Comparison of ENCODE assay signal across 8 mouse cellular contexts in the genomic region with DNA sequence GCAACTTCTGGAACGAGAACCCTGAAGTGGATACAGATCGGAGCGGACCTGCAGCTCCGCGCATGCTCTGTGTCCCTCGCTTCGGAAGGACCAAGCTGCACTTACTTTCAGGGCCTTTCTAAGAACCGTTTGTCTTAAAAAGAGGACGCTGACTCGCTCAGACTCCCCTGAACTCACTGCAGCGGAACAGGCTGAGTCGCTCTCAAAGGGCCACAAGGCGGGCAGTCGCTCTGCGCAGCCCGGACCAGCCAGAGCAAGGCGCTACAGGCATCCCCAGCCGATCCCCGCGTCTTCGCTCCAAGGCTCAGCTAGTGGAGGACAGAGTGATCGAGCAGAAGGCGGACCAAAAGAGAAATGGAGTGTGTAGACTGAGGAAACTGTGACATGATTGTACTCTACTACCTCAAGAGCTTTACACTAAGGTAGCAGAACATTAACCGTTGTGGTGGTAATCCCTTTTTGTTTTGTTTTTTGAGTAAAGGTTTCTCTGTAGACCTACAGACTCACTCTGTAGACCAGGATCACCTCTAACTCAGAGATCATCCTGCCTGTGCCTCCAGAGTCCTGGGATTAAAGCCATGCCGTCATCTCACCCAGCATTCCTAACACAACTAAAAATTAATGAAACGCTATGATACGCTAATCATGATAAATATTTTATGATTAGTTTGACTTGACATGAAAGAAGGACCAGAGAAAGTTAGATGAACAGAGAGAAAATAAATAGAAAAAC. TPM values are rescaled to one million over a fixed set of nuclear protein-coding genes. Genes with fewer than 3 reads are reported as not detected.
A peak's percentile ranks its signal among the peaks of the same experiment; 100 is the strongest.
DNase-seq lines count a peak whose midpoint lies in the region; ATAC-seq and TF ChIP-seq lines count a peak whose summit lies in the region.

Fan1 (minus strand) TSS at position 266 of the 733 bp plus-strand sequence.

- H3K9ac ChIP-seq in forebrain, embryonic 15.5 days (replicated peaks) = peak within 1 kb of the TSS; percentile 72
- peak within 1 kb of the TSS; percentile 67 for H3K9ac ChIP-seq in neural tube, embryonic 14.5 days (replicated peaks; ENCODE audit: low read depth, low read length)

- H3K4me2 ChIP-seq in forebrain, embryonic 15.5 days (replicated peaks) = peak within 1 kb of the TSS; percentile 48
- H3K4me2 ChIP-seq in neural tube, embryonic 14.5 days (ENCODE audit: low read depth, low read length) = peak within 1 kb of the TSS; percentile 64

- 5% methylated on average over 27 of the region's 27 CpGs for WGBS in forebrain, embryonic 15.5 days
- 4% methylated on average over 27 of the region's 27 CpGs for WGBS in neural tube, embryonic 14.5 days

- H3K4me3 ChIP-seq in G1E (ENCODE audit: low read depth, low read length) = peak within 1 kb of the TSS; percentile 76
- peak within 1 kb of the TSS; percentile 63 for H3K4me3 ChIP-seq in forebrain, embryonic 15.5 days
- peak within 1 kb of the TSS; percentile 72 for H3K4me3 ChIP-seq in neural tube, embryonic 14.5 days (ENCODE audit: low read depth, low read length)
- peak within 1 kb of the TSS; percentile 97 for H3K4me3 ChIP-seq in testis, adult 2 months (ENCODE audit: control insufficient read depth, low read depth, low read length)

- H3K27ac ChIP-seq in forebrain, embryonic 15.5 days (replicated peaks) = peak within 1 kb of the TSS; percentile 93
- H3K27ac ChIP-seq in neural tube, embryonic 14.5 days (ENCODE audit: low read depth, low read length) = peak within 1 kb of the TSS; percentile 89
- H3K27ac ChIP-seq in testis, adult 2 months (ENCODE audit: control insufficient read depth, insufficient read depth, low read depth, low read length) = peak within 1 kb of the TSS; percentile 91

- DNase-seq in G1E (ENCODE audit: low spot score) = peak; percentile 77
- DNase-seq in cerebellum, adult 11-12 months = peak; percentile 82
- DNase-seq in heart, postnatal 25 days (ENCODE audit: low spot score) = peak; percentile 63
- peak; percentile 85 to 92 for DNase-seq in layer of hippocampus, adult 18-20 months (ENCODE audit: low spot score in 2 of 2)
- DNase-seq in lung, adult 18-20 months = peak; percentile 88 to 89

- H3K4me1 ChIP-seq in G1E (ENCODE audit: insufficient read depth, low read depth, low read length) = peaks cover 18% of the 10 kb centered on the region
- peaks cover 8% of the 10 kb centered on the region for H3K4me1 ChIP-seq in forebrain, embryonic 15.5 days
- peaks cover 4% of the 10 kb centered on the region; the same call in 1 of the 2 replicates for H3K4me1 ChIP-seq in neural tube, embryonic 14.5 days (ENCODE audit: control insufficient read depth, insufficient read depth, low read length)
- H3K4me1 ChIP-seq in testis, adult 2 months (ENCODE audit: control insufficient read depth, insufficient read depth, low read length) = peaks cover 2% of the 10 kb centered on the region

- intact Hi-C loops in heart, postnatal 25 days (cut with DNase I) = loop anchor here (2.0 to 5.0 kb wide), 3 partner anchors 19 to 87 kb away; partner anchors contain the start of genes Mcee, Mphosph10 and Mtmr10

- no peaks in the 10 kb centered on the region for H3K27me3 ChIP-seq in G1E (ENCODE audit: insufficient read depth, low read length)
- no peaks in the 10 kb centered on the region for H3K27me3 ChIP-seq in forebrain, embryonic 15.5 days
- H3K27me3 ChIP-seq in neural tube, embryonic 14.5 days (ENCODE audit: control insufficient read depth, insufficient read depth, low read length) = no peaks in the 10 kb centered on the region
- no peaks in the 10 kb centered on the region for H3K27me3 ChIP-seq in testis, adult 2 months (ENCODE audit: control insufficient read depth, insufficient read depth, low read length)

- peak; percentile 71 for TF ChIP-seq POLR2A in testis, adult 2 months (IDR thresholded peaks at IDR 0.05; ENCODE audit: control insufficient read depth, low read depth, low read length)

- H3K36me3 ChIP-seq in G1E (replicated peaks) = peaks cover 74% of the 10 kb centered on the region
- H3K36me3 ChIP-seq in forebrain, embryonic 15.5 days = peaks cover 27% of the 10 kb centered on the region
- peaks cover 22% of the 10 kb centered on the region for H3K36me3 ChIP-seq in neural tube, embryonic 14.5 days (ENCODE audit: control insufficient read depth, insufficient read depth, low read length)
- H3K36me3 ChIP-seq in testis, adult 2 months (ENCODE audit: control insufficient read depth, insufficient read depth, low read length) = peaks cover 1% of the 10 kb centered on the region; the same call in 1 of the 2 replicates

- no peak for TF ChIP-seq CTCF in G1E (IDR thresholded peaks at IDR 0.05; ENCODE audit: low read depth, low read length)
- TF ChIP-seq CTCF in testis, adult 2 months (IDR thresholded peaks at IDR 0.05; ENCODE audit: control insufficient read depth, insufficient read depth, insufficient replicate concordance, low read depth, low read length) = no peak

- peak; percentile 96 for ATAC-seq in G1E (ENCODE audit: extremely low read depth, insufficient number of reproducible peaks, low FRiP score, poor library complexity, severe bottlenecking)
- ATAC-seq in forebrain, embryonic 15.5 days (replicated peaks) = peak; percentile 98
- peak; percentile 98 for ATAC-seq in neural tube, embryonic 14.5 days (ENCODE audit: low read depth)

- no peaks in the 10 kb centered on the region for H3K9me3 ChIP-seq in G1E (replicated peaks)
- H3K9me3 ChIP-seq in forebrain, embryonic 15.5 days = no peaks in the 10 kb centered on the region
- H3K9me3 ChIP-seq in neural tube, embryonic 14.5 days (ENCODE audit: control insufficient read depth, low read length) = no peaks in the 10 kb centered on the region

RNA-seq across cellular contexts. Expression of gene Fan1, which starts in this region (rescaled TPM):
- total RNA-seq in G1E (2014; fragmentation: Nextera tagmentation) = 6.2 and 8.1 TPM in 2 replicates
- total RNA-seq in G1E (2017) = 7.1 and 9.0 TPM in 2 replicates
- 1.5 and 1.8 TPM in 2 replicates for polyA plus RNA-seq in G1E (2012)
- 7.5 and 8.5 TPM in 2 replicates for polyA plus RNA-seq in forebrain, embryonic 15.5 days (2015; fragmentation: Nextera tagmentation; extraction: Ambion mirVana)
- total RNA-seq in heart, postnatal 25 days (2021) = 1 to 10 TPM; 8.4 to 8.8 TPM
- total RNA-seq in layer of hippocampus, adult 18-20 months (2021) = 10 to 100 TPM; 11.4 to 12.1 TPM
- polyA plus RNA-seq in neural tube, embryonic 14.5 days (2014; fragmentation: Nextera tagmentation; extraction: Ambion mirVana) = 6.4 and 6.5 TPM in 2 replicates
- polyA plus RNA-seq in testis, adult 2 months (2012; rRNA removed) = 1.4 and 1.6 TPM in 2 replicates

Comparison
In these comparisons a context has a peak if more than half of its experiments do, and no peak if none do; other contexts are left out.
1. Peak in every context shown above with its lines: DNase-seq, ATAC-seq, H3K4me3 ChIP-seq and H3K27ac ChIP-seq.